In the genomic region with DNA sequence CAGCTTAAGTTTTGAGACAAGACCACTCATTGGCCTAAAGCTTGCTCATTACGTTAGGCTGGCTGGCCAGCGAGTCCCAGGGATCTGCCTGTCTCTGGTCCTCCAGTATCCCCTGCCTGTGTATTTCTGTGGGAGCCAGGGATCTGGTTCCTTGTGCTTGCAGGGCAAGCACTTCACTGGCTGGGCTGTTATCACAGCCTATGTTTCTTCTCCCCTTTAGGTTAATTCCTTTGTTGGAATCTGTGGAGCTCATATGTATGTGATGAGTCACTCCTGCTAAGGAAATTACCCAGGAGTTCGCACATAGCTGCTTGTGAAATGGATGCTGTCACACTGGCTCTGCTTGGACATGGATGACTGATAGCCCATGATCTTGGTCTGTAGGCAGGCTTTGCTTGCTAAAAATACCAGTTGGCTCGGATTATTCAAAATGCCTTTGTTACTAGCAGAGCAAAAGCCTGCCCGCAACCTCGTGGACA, we compare ENCODE assay signal across 9 mouse cellular contexts.
A peak's percentile ranks its signal among the peaks of the same experiment; 100 is the strongest.
DNase-seq lines count a peak whose midpoint lies in the region; ATAC-seq and TF ChIP-seq lines count a peak whose summit lies in the region.
"Had no signal": no experiment of that assay in that cellular context is flagged by ENCODE, and none has a peak within 500 bp of the region (broad histone marks: within the 10 kb centered on the region; RNA-seq: fewer than 3 reads in every experiment).

No protein-coding gene starts in this region.

- TF ChIP-seq EP300 in lung, postnatal 0 days (IDR thresholded peaks at IDR 0.05), result peak; percentile 20; the same call in 1 of the 2 replicates

- no peaks in the 10 kb centered on the region for H3K9me3 ChIP-seq in lung, postnatal 0 days (ENCODE audit: low read length)
- no peaks in the 10 kb centered on the region for H3K9me3 ChIP-seq in hindbrain, postnatal 0 days (ENCODE audit: low read length)
- no peaks in the 10 kb centered on the region for H3K9me3 ChIP-seq in stomach, embryonic 16.5 days (replicated peaks; ENCODE audit: control insufficient read depth, low read length)

- WGBS in lung, postnatal 0 days, result 36% methylated on average over 6 of the region's 6 CpGs
- 41% methylated on average over 6 of the region's 6 CpGs for WGBS in hindbrain, postnatal 0 days
- 36% methylated on average over 6 of the region's 6 CpGs for WGBS in stomach, embryonic 16.5 days

- no peak overlapping the region for H3K27ac ChIP-seq in lung, postnatal 0 days (ENCODE audit: low read length)
- H3K27ac ChIP-seq in hindbrain, postnatal 0 days, result no peak overlapping the region; the same call in 1 of the 2 replicates
- H3K27ac ChIP-seq in stomach, embryonic 16.5 days (ENCODE audit: low read length), result peak overlapping the region; percentile 12

- H3K9ac ChIP-seq in lung, postnatal 0 days (replicated peaks; ENCODE audit: low read depth), result no peak overlapping the region
- 0 out of 2 replicates have a peak overlapping the region, but pooled peaks have one; percentile 21 for H3K9ac ChIP-seq in hindbrain, postnatal 0 days (replicated peaks; ENCODE audit: low read length)
- H3K9ac ChIP-seq in stomach, embryonic 16.5 days (ENCODE audit: low read length), result no peak overlapping the region

- no peaks in the 10 kb centered on the region for H3K27me3 ChIP-seq in lung, postnatal 0 days (replicated peaks; ENCODE audit: insufficient read depth, low read length)
- H3K27me3 ChIP-seq in hindbrain, postnatal 0 days (ENCODE audit: insufficient read depth, low read length), result no peaks in the 10 kb centered on the region
- H3K27me3 ChIP-seq in stomach, embryonic 16.5 days (ENCODE audit: control insufficient read depth, insufficient read depth, low read length), result no peaks in the 10 kb centered on the region

- H3K4me2 ChIP-seq in lung, postnatal 0 days (replicated peaks; ENCODE audit: low read depth, low read length), result no peak overlapping the region
- H3K4me2 ChIP-seq in hindbrain, postnatal 0 days (ENCODE audit: low read depth, low read length), result no peak overlapping the region
- no peak overlapping the region for H3K4me2 ChIP-seq in stomach, embryonic 16.5 days (ENCODE audit: low read depth, low read length)

- no peaks in the 10 kb centered on the region for H3K4me1 ChIP-seq in lung, postnatal 0 days (ENCODE audit: insufficient read depth, low read depth, low read length)
- H3K4me1 ChIP-seq in hindbrain, postnatal 0 days (ENCODE audit: insufficient read depth, low read length), result 0 out of 2 replicates have a peak, but pooled peaks cover 3% of the 10 kb centered on the region
- peaks cover 5% of the 10 kb centered on the region for H3K4me1 ChIP-seq in stomach, embryonic 16.5 days (ENCODE audit: control insufficient read depth, insufficient read depth, low read length)

- DNase-seq in adrenal gland, adult 2 months, result peak; percentile 28
- no peak for DNase-seq in adrenal gland, adult 18-20 months (ENCODE audit: low spot score in 2 of 2)
- DNase-seq in lung, postnatal 0 days (ENCODE audit: low spot score), result peak; percentile 87
- no peak for DNase-seq in lung, adult 18-20 months
- DNase-seq in hindbrain, postnatal 0 days (ENCODE audit: low spot score), result peak; percentile 33
- DNase-seq in right cerebral cortex, postnatal 10 days (ENCODE audit: low spot score in 2 of 2), result no peak
- DNase-seq in cerebellum, adult 11-12 months, result no peak

- H3K4me3 ChIP-seq in lung, postnatal 0 days (ENCODE audit: low read depth, low read length), result no peak overlapping the region
- no peak overlapping the region for H3K4me3 ChIP-seq in hindbrain, postnatal 0 days (ENCODE audit: low read length)
- H3K4me3 ChIP-seq in stomach, embryonic 16.5 days (replicated peaks; ENCODE audit: low read length), result no peak overlapping the region

- H3K36me3 ChIP-seq in lung, postnatal 0 days (ENCODE audit: insufficient read depth, low read length), result no peaks in the 10 kb centered on the region
- H3K36me3 ChIP-seq in hindbrain, postnatal 0 days (ENCODE audit: insufficient read depth, low read length), result no peaks in the 10 kb centered on the region
- H3K36me3 ChIP-seq in stomach, embryonic 16.5 days (ENCODE audit: control insufficient read depth, insufficient read depth, low read length), result no peaks in the 10 kb centered on the region

- TF ChIP-seq CTCF in lung, postnatal 0 days (IDR thresholded peaks at IDR 0.05), result no peak
- TF ChIP-seq CTCF in hindbrain, postnatal 0 days (IDR thresholded peaks at IDR 0.05; ENCODE audit: low read depth), result no peak

- peak; percentile 87 for ATAC-seq in lung, postnatal 0 days
- ATAC-seq in hindbrain, postnatal 0 days, result peak; percentile 35; the same call in 1 of the 2 replicates
- peak; percentile 85; the same call in 1 of the 2 replicates for ATAC-seq in stomach, embryonic 16.5 days (ENCODE audit: insufficient read depth, low FRiP score)
- ATAC-seq: inflammation-experienced regulatory T-cells, adult 6 months had no signal

Comparison
In these comparisons a context has a peak if more than half of its experiments do, and no peak if none do; other contexts are left out.
1. DNase-seq: peak in adrenal gland, adult 2 months (single experiment), lung, postnatal 0 days (single experiment) and hindbrain, postnatal 0 days (single experiment); none in adrenal gland, adult 18-20 months (0 of 2), lung, adult 18-20 months (0 of 2), right cerebral cortex, postnatal 10 days (0 of 2) and cerebellum, adult 11-12 months (single experiment).
2. ATAC-seq: peak in every context shown above with its lines; median percentile 87 in lung, postnatal 0 days; 85 in stomach, embryonic 16.5 days; 35 in hindbrain, postnatal 0 days.